Mouse (Mus musculus) B cell, adult 2 months (primary cell): Measurements from ENCODE around the gene Hesx1.
"Not testable (repeated sequence)": the region's sequence is repeated elsewhere in the genome, so short reads cannot be mapped to it uniquely, and the experiment has no call there.

ENCODE experiments used
- DNase-seq, 2 experiments: peaks; one replicate each; pipeline ENCODE4 v3.0.0; 2022

Hesx1 gene

GRCm38 (mm10) chr14:26994211-26994741, at the start of gene Hesx1:
Gene Hesx1 (plus strand): TSS chr14:26994416.
- peak; percentile 55 to 80 for DNase-seq

- not testable (repeated sequence) for DNase-seq
Observed at GRCm38 (mm10) chr14:26956139-26956538, 38.1 kb upstream of the Hesx1 start.

- no peak for DNase-seq
Observed at GRCm38 (mm10) chr14:26960518-26960917, 33.7 kb upstream of the Hesx1 start.

DNA sequence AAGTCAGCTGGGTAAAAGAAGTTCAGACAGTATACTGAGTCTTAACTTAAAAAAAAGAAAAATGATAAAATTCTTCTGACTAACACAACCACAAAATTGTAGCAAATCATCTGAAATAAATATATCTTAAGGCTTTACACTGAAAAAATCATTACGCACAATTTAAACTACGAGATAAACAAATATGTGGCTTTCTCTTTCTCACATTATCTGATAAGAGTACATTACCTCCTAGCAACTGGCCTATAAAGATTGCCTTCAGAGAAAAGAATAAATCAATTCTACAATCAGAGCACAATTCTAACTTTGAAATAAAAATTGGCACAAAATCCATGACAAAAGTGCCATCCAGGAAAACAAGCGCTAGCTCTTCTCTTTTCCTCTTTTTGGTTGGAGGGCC, 25.1 kb upstream of the Hesx1 start:
- DNase-seq = no peak

DNA sequence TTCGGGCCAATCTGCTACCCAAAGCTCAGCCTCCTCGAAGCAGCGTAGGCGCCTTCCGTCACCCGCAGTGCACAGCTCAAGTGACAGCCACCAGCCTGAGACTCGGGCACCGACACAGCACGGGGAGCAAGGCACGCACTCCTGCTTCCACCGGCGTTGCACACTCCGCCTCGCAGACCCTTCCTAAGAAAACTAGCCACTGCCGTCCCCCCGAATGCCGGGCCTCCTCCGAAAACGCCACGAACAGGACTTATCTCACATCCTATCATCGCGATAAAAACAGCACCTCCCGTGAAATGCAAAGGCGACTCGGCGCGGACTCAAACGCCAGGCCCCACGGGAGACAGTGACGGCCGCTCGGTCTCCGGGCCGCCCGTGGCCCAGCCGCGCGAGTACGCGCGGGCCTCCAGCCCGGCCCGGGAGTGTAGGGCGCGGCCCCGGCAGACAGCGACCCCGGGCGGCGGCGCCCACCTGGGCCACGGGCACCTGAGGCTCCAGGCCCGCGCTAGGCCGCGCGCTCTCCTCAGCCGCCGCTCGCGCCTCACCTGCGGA, 24.3 kb upstream of the Hesx1 start:
- no peak for DNase-seq

DNA sequence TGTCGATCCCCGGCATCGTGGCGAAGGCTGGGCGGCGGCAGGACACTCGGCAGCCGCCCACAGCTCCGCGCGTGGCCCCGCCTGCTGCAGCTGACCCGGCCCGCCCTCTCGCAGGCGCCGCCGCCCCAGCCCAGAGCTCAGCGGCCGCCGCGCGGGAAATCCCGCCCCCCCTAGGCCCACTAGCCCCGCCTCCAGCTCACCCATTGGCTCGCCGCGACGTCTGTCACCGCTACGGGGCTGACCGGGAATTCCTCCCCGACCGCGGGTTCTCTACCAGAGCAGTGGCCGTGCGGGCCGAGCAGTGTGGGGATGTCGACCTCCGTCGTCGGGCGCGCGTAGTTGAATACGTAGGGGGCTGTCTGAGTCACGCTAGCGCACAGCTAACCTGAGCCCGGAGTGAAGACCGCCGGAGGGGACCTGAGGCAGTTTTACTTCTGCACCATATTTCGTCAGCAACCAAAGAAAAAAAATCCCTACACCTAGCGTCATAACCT, 23.7 kb upstream of the Hesx1 start:
- peak; percentile 89 to 94 for DNase-seq

GRCm38 (mm10) chr14:26971106-26971789, 23.0 kb upstream of the Hesx1 start, which contains the start of gene Appl1:
Gene Appl1 (minus strand): TSS chr14:26971232.
- DNase-seq = no peak

GRCm38 (mm10) chr14:26973089-26973488, 21.1 kb upstream of the Hesx1 start:
- DNase-seq = no peak

DNA sequence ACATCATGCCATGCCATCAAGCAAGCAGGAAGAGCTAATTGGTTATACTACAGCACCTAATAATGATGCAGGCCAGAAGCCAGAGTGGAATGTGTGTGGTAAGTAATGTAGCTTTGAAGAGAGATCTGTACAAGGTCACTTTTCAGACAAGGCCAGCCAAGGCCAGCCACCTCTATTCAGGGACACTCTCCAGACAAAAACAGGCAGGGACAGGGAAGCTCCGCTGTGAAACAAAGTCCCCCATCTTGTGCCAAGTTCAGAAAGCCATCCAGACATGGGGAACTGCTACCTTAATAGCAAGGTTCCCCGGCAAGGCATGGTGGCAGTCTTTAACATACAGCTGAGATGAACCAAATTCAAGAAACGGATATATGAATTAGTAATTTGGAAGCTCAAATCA, 18.7 kb upstream of the Hesx1 start:
- DNase-seq = no peak

- no peak for DNase-seq
Observed at GRCm38 (mm10) chr14:26976212-26976611, 18.0 kb upstream of the Hesx1 start.

GRCm38 (mm10) chr14:26977500-26977899, 16.7 kb upstream of the Hesx1 start:
- no peak for DNase-seq

DNA sequence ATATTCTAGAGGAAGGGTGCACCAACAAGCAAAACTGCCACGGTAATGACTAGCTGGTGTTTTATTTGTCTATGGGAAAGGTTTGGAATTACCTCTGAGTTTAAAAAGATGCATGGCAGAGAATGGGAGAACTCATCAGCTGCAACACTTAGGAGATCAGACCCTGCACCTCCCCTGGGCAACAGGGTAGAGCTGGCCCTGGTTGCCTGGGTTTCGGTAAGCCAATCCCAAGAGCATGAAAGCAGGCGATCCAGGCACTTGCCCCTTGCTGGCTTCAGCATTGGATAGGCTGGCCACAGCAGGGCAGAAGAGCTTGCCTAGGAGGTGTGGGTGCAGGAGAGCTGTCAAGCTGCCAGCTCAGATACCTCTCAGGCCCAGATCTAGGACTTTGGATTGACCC, 14.4 kb upstream of the Hesx1 start:
- no peak for DNase-seq

GRCm38 (mm10) chr14:26981021-26981420, 13.2 kb upstream of the Hesx1 start:
- no peak for DNase-seq

- no peak for DNase-seq
Observed at GRCm38 (mm10) chr14:26981494-26982149, 12.6 kb upstream of the Hesx1 start.

- DNase-seq = no peak
Observed at GRCm38 (mm10) chr14:26982150-26982530, 12.1 kb upstream of the Hesx1 start.

GRCm38 (mm10) chr14:26988694-26989093, 5.5 kb upstream of the Hesx1 start:
- DNase-seq = peak; percentile 37 to 61

DNA sequence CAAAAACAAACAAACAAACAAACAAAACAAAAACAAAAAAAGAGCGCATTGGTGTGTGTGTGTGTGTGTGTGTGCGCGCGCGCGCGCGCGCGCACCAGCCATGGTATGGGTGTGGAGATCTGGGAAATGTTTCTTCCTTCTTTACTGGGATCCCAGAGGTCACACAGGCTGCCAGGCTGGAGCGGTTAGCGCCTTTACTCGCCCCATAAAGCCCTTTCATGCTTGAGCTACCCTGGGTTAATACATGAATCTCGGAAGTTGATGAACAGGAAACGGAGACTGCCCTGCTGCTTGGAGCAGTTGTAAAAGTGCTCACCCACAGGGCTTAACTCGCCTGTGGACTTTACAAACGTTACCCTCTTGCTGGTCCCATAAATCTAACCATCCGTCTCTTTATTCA, 2.6 kb upstream of the Hesx1 start:
- no peak for DNase-seq

- DNase-seq = no peak
Observed at GRCm38 (mm10) chr14:26993427-26993826, 789 bp upstream of the Hesx1 start.

GRCm38 (mm10) chr14:26996257-26996656, 2.0 kb downstream of the Hesx1 start:
- no peak for DNase-seq

- no peak for DNase-seq
Observed at GRCm38 (mm10) chr14:27000386-27000785, 6.2 kb downstream of the Hesx1 start.

DNA sequence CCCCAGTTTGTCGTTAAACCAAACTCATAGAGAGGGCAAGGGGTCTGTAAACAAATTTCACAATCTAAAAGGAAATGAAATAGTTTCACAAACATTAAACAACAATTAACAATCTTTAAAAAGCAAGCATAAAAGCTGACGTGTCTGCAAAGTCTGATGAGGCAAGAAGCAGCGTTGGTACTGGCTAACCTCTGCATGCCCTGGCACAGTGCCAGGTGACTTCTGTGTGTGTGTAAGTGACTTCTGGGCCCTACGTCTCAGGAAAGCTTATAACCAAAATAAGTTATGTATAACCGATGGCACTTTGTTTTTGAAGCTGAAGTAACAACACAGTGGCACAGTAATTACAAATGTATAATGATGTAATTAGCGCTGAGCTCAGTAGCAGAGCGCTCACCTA, 10.7 kb downstream of the Hesx1 start:
- DNase-seq = no peak

DNA sequence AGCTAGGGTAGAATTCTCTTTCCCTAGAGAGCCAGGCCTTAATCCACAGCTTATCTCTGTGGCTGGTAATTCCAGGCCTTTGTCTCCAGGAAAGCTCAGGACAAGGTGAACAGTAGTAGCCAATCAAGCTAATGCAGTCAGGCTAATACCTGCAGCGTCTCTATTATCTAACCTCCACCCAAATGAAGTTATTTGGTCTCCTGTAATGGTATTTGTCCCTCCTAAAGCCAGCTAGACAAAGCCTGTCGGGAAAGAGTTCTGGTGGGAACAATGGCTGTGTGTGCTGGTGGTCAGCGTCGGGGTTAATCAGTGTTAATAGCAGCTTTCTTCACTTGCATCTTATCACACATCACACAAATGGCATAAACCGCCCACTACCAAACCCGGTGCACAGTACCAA, 11.7 kb downstream of the Hesx1 start:
- no peak for DNase-seq

GRCm38 (mm10) chr14:27011561-27011960, 17.3 kb downstream of the Hesx1 start:
- no peak for DNase-seq

GRCm38 (mm10) chr14:27013658-27014057, 19.4 kb downstream of the Hesx1 start:
- DNase-seq = no peak
